ENCODE assay signal across 30 mouse cellular contexts in genomic region chr15:84045562-84045961, GRCm38 (mm10). TPM values are rescaled to one million over a fixed set of nuclear protein-coding genes. Genes with fewer than 3 reads are reported as not detected.
"Had no signal": no experiment of that assay in that cellular context is flagged by ENCODE, and none has a peak within 500 bp of the region (broad histone marks: within the 10 kb centered on the region; RNA-seq: fewer than 3 reads in every experiment).

No protein-coding gene starts in this region.

- H3K36me3 ChIP-seq: heart, embryonic 13.5 days; heart, embryonic 15.5 days; hindbrain, embryonic 13.5 days; hindbrain, embryonic 15.5 days; kidney, embryonic 15.5 days; limb, embryonic 13.5 days; limb, embryonic 15.5 days; liver, embryonic 12.5 days had no signal

- DNase-seq: gastrocnemius, postnatal 14 days; gastrocnemius, postnatal 36 days; heart, adult 11 months; heart, adult 2 months; heart, postnatal 14 days; heart, postnatal 36 days; kidney, adult 11 months; kidney, adult 2 months; kidney, adult 9 months; kidney, postnatal 14 days; kidney, postnatal 36 days; layer of hippocampus, postnatal 36 days; left cerebral cortex, postnatal 4 days had no signal

- H3K4me1 ChIP-seq: heart, embryonic 13.5 days; heart, embryonic 15.5 days; hindbrain, embryonic 15.5 days; kidney, embryonic 15.5 days; liver, embryonic 12.5 days had no signal

- H3K27me3 ChIP-seq: heart, embryonic 13.5 days; heart, embryonic 15.5 days; hindbrain, embryonic 13.5 days; hindbrain, embryonic 15.5 days; kidney, embryonic 15.5 days; limb, embryonic 13.5 days; limb, embryonic 15.5 days; liver, embryonic 12.5 days had no signal

- H3K4me3 ChIP-seq: heart, adult 2 months; heart, embryonic 13.5 days; heart, embryonic 15.5 days; hindbrain, embryonic 13.5 days; hindbrain, embryonic 15.5 days; kidney, embryonic 15.5 days; limb, embryonic 13.5 days; limb, embryonic 15.5 days; liver, embryonic 12.5 days had no signal

- H3K27ac ChIP-seq: heart, adult 2 months; heart, embryonic 13.5 days; heart, embryonic 15.5 days; hindbrain, embryonic 13.5 days; hindbrain, embryonic 15.5 days; hindbrain, postnatal 0 days; kidney, embryonic 15.5 days; kidney, postnatal 0 days; limb, embryonic 13.5 days; limb, embryonic 15.5 days; liver, embryonic 12.5 days had no signal

RNA-seq across cellular contexts. Expression of gene Efcab6, which starts 19.6 kb away (rescaled TPM):
- total RNA-seq: heart, adult 2 months; heart, postnatal 14 days; heart, postnatal 36 days; hematopoietic stem cell, adult 5-6 weeks; liver, adult 2 months had no signal
- polyA plus RNA-seq: heart, embryonic 11.5 days; heart, embryonic 13.5 days; heart, postnatal 0 days; large intestine, adult 2 months; limb, embryonic 11.5 days; liver, adult 2 months; liver, embryonic 12.5 days had no signal

RNA-seq across cellular contexts. Expression of gene Sult4a1, which starts 60.0 kb away (rescaled TPM):
- total RNA-seq: gastrocnemius, adult 18-20 months; gastrocnemius, postnatal 36 days; hematopoietic stem cell, adult 5-6 weeks; liver, adult 2 months had no signal
- polyA plus RNA-seq: liver, adult 2 months had no signal
